Mouse (Mus musculus) stomach, embryonic 15.5 days (tissue): ENCODE results near the gene Prr29. TPM values are rescaled to one million over a fixed set of nuclear protein-coding genes. Genes with fewer than 3 reads are reported as not detected.
A peak's percentile ranks its signal among the peaks of the same experiment; 100 is the strongest.

Experiments used
- ATAC-seq: fragments of 200-750 bp; cut with Nextera tagmentation; 2 replicates; pipeline ENCODE4 v1.8.0; 2017; ENCODE audit warnings: low read depth, moderate number of reproducible peaks, moderate TSS enrichment; ENCODE audit not compliant: insufficient read depth, low FRiP score
- H3K27ac ChIP-seq: fragments of 300-500 bp; sonication (generic); 2 replicates; pipeline ENCODE4 v1.5.1; 2015; ENCODE audit warnings: mild to moderate bottlenecking, inconsistent platforms
- H3K27me3 ChIP-seq: fragments of 300-500 bp; sonication (generic); replicated peaks from 2 replicates; pipeline ENCODE4 v1.6.1; 2015; ENCODE audit warnings: inconsistent platforms
- H3K36me3 ChIP-seq: fragments of 300-500 bp; sonication (generic); 2 replicates; pipeline ENCODE4 v1.6.1; 2015; ENCODE audit warnings: inconsistent platforms
- H3K4me1 ChIP-seq: fragments of 300-500 bp; sonication (generic); 2 replicates; pipeline ENCODE4 v1.6.1; 2015; ENCODE audit warnings: inconsistent platforms
- H3K4me2 ChIP-seq: fragments of 300-500 bp; sonication (generic); 2 replicates; pipeline ENCODE4 v1.6.1; 2015; ENCODE audit warnings: mild to moderate bottlenecking, inconsistent platforms
- H3K4me3 ChIP-seq: fragments of 300-500 bp; sonication (generic); replicated peaks from 2 replicates; pipeline ENCODE4 v1.5.1; 2015; ENCODE audit warnings: inconsistent platforms
- H3K9ac ChIP-seq: fragments of 300-500 bp; sonication (generic); 2 replicates; pipeline ENCODE4 v1.6.1; 2015; ENCODE audit warnings: inconsistent platforms
- H3K9me3 ChIP-seq: fragments of 300-500 bp; sonication (generic); 2 replicates; pipeline ENCODE4 v1.6.1; 2016; ENCODE audit warnings: inconsistent platforms
- WGBS: fragments of 180-500 bp; shearing (Covaris S2); methylation state at CpG from one replicate; pipeline ENCODE4 v1.1.7; 2015; 5-methylcytosine and 5-hydroxymethylcytosine counted together
- polyA plus RNA-seq: library from polyadenylated mRNA; unstranded; fragments of >200 nt; fragmentation: Nextera tagmentation; extraction: Ambion mirVana; gene quantifications from 2 replicates; pipeline ENCODE4 v1.2.1, GENCODE M21; 2015

Gene Prr29
- polyA plus RNA-seq, 1 experiment from 2014 or later, result 0.31 TPM

- no peaks in the 10 kb centered on the region for H3K9me3 ChIP-seq
- H3K27me3 ChIP-seq, result no peaks in the 10 kb centered on the region; the same call in 1 of the 2 replicates
- H3K4me1 ChIP-seq, result 0 out of 2 replicates have a peak, but pooled peaks cover 4% of the 10 kb centered on the region
- 26% methylated on average over 5 of the region's 5 CpGs for WGBS
- no peak overlapping the region for H3K27ac ChIP-seq
- no peak for ATAC-seq
- H3K4me2 ChIP-seq, result no peak overlapping the region
- H3K36me3 ChIP-seq, result no peaks in the 10 kb centered on the region
- no peak overlapping the region for H3K4me3 ChIP-seq
- H3K9ac ChIP-seq, result no peak overlapping the region
Observed at GRCm38 (mm10) chr11:106359350-106359749, 5.9 kb upstream of the Prr29 start.

- peaks cover 13% of the 10 kb centered on the region for H3K4me1 ChIP-seq
- ATAC-seq, result no peak
- H3K4me2 ChIP-seq, result peak overlapping the region; percentile 13; the same call in 1 of the 2 replicates
- H3K4me3 ChIP-seq, result no peak overlapping the region
- no peak overlapping the region for H3K27ac ChIP-seq
- H3K9me3 ChIP-seq, result no peaks in the 10 kb centered on the region
- WGBS, result 12% methylated on average over 11 of the region's 11 CpGs
- H3K9ac ChIP-seq, result no peak overlapping the region
- H3K27me3 ChIP-seq, result no peaks in the 10 kb centered on the region
- H3K36me3 ChIP-seq, result no peaks in the 10 kb centered on the region
Observed at GRCm38 (mm10) chr11:106364712-106365111, 560 bp upstream of the Prr29 start.

- Histone ChIP-seq H3K4me3 (no peak overlapping the region), H3K4me2 (no peak overlapping the region), H3K27me3 (no peaks in the 10 kb centered on the region), H3K4me1 (peaks cover 13% of the 10 kb centered on the region), H3K9ac (no peak overlapping the region), H3K36me3 (no peaks in the 10 kb centered on the region), H3K27ac (no peak overlapping the region), H3K9me3 (no peaks in the 10 kb centered on the region)
- no peak for ATAC-seq
- 7% methylated on average over 3 of the region's 3 CpGs for WGBS
Observed at GRCm38 (mm10) chr11:106366316-106366715, 1.0 kb downstream of the Prr29 start.

GRCm38 (mm10) chr11:106373998-106374397 is 8.7 kb downstream of the Prr29 start:
- H3K9ac ChIP-seq, result no peak overlapping the region
- ATAC-seq, result no peak
- H3K4me2 ChIP-seq, result no peak overlapping the region
- no peak overlapping the region for H3K4me3 ChIP-seq
- no peaks in the 10 kb centered on the region for H3K9me3 ChIP-seq
- H3K36me3 ChIP-seq, result no peaks in the 10 kb centered on the region
- H3K4me1 ChIP-seq, result peaks cover 15% of the 10 kb centered on the region
- H3K27ac ChIP-seq, result 0 out of 2 replicates have a peak overlapping the region, but pooled peaks have one; percentile 18
- 43% methylated on average over 11 of the region's 11 CpGs for WGBS
- no peaks in the 10 kb centered on the region for H3K27me3 ChIP-seq

- peak; percentile 69 for ATAC-seq
- no peak overlapping the region for H3K9ac ChIP-seq
- 27% methylated on average over 9 of the region's 9 CpGs for WGBS
Observed at GRCm38 (mm10) chr11:106374559-106374958, 9.3 kb downstream of the Prr29 start.

GRCm38 (mm10) chr11:106374979-106375378 is 9.7 kb downstream of the Prr29 start:
- Histone ChIP-seq H3K9me3 (no peaks in the 10 kb centered on the region), H3K27ac (0 out of 2 replicates have a peak overlapping the region, but pooled peaks have one; percentile 26), H3K36me3 (no peaks in the 10 kb centered on the region), H3K27me3 (no peaks in the 10 kb centered on the region), H3K9ac (no peak overlapping the region), H3K4me3 (no peak overlapping the region), H3K4me2 (no peak overlapping the region), H3K4me1 (peaks cover 15% of the 10 kb centered on the region)
- peak; percentile 5; the same call in 1 of the 2 replicates for ATAC-seq
- WGBS, result 68% methylated on average over 5 of the region's 5 CpGs

More at GRCm38 (mm10) chr11:106374559-106374958, 9.3 kb downstream of the Prr29 start:
- no peak overlapping the region for H3K4me3 ChIP-seq
- 0 out of 2 replicates have a peak overlapping the region, but pooled peaks have one; percentile 26 for H3K27ac ChIP-seq
- H3K4me2 ChIP-seq, result no peak overlapping the region
- no peaks in the 10 kb centered on the region for H3K36me3 ChIP-seq
- H3K4me1 ChIP-seq, result peaks cover 15% of the 10 kb centered on the region
- H3K27me3 ChIP-seq, result no peaks in the 10 kb centered on the region
- H3K9me3 ChIP-seq, result no peaks in the 10 kb centered on the region

GRCm38 (mm10) chr11:106381011-106381410 is 15.7 kb downstream of the Prr29 start:
- Histone ChIP-seq H3K4me2 (peak overlapping the region; percentile 5; the same call in 1 of the 2 replicates), H3K27ac (no peak overlapping the region), H3K27me3 (no peaks in the 10 kb centered on the region), H3K9ac (no peak overlapping the region), H3K4me3 (no peak overlapping the region; the same call in 1 of the 2 replicates), H3K4me1 (no peaks in the 10 kb centered on the region), H3K36me3 (no peaks in the 10 kb centered on the region), H3K9me3 (no peaks in the 10 kb centered on the region)
- ATAC-seq, result no peak
- WGBS, result 77% methylated on average over 11 of the region's 11 CpGs

GRCm38 (mm10) chr11:106381883-106382282 is 16.6 kb downstream of the Prr29 start:
- H3K9me3 ChIP-seq, result no peaks in the 10 kb centered on the region
- H3K9ac ChIP-seq, result no peak overlapping the region
- H3K4me2 ChIP-seq, result no peak overlapping the region; the same call in 1 of the 2 replicates
- no peaks in the 10 kb centered on the region for H3K27me3 ChIP-seq
- no peaks in the 10 kb centered on the region for H3K36me3 ChIP-seq
- 74% methylated on average over 7 of the region's 7 CpGs for WGBS
- H3K4me1 ChIP-seq, result no peaks in the 10 kb centered on the region
- peak overlapping the region; percentile 13 for H3K4me3 ChIP-seq
- peak overlapping the region; percentile 37; the same call in 1 of the 2 replicates for H3K27ac ChIP-seq
- ATAC-seq, result no peak

GRCm38 (mm10) chr11:106382424-106382823 is 17.2 kb downstream of the Prr29 start:
- H3K27ac ChIP-seq, result peak overlapping the region; percentile 37; the same call in 1 of the 2 replicates
- H3K4me3 ChIP-seq, result peak overlapping the region; percentile 13; the same call in 1 of the 2 replicates
- H3K4me1 ChIP-seq, result no peaks in the 10 kb centered on the region
- no peaks in the 10 kb centered on the region for H3K9me3 ChIP-seq
- 58% methylated on average over 5 of the region's 5 CpGs for WGBS
- H3K27me3 ChIP-seq, result no peaks in the 10 kb centered on the region
- no peaks in the 10 kb centered on the region for H3K36me3 ChIP-seq
- ATAC-seq, result no peak
- no peak overlapping the region for H3K9ac ChIP-seq
- no peak overlapping the region for H3K4me2 ChIP-seq

GRCm38 (mm10) chr11:106383051-106383790 is 17.9 kb downstream of the Prr29 start:
- no peak for ATAC-seq
- Histone ChIP-seq H3K4me2 (no peak overlapping the region), H3K9ac (no peak overlapping the region), H3K9me3 (no peaks in the 10 kb centered on the region), H3K27me3 (no peaks in the 10 kb centered on the region), H3K36me3 (no peaks in the 10 kb centered on the region), H3K4me3 (no peak overlapping the region), H3K27ac (peak overlapping the region; percentile 38), H3K4me1 (no peaks in the 10 kb centered on the region)
- 73% methylated on average over 6 of the region's 6 CpGs for WGBS

GRCm38 (mm10) chr11:106386409-106386808 is 21.1 kb downstream of the Prr29 start:
- Histone ChIP-seq H3K4me3 (no peak overlapping the region), H3K27me3 (no peaks in the 10 kb centered on the region), H3K36me3 (no peaks in the 10 kb centered on the region), H3K27ac (no peak overlapping the region), H3K9me3 (no peaks in the 10 kb centered on the region), H3K4me2 (no peak overlapping the region), H3K9ac (no peak overlapping the region), H3K4me1 (0 out of 2 replicates have a peak, but pooled peaks cover 8% of the 10 kb centered on the region)
- ATAC-seq, result no peak
- WGBS, result 79% methylated on average over 3 of the region's 3 CpGs

- ATAC-seq, result no peak
- Histone ChIP-seq H3K27me3 (no peaks in the 10 kb centered on the region), H3K9me3 (no peaks in the 10 kb centered on the region), H3K4me3 (no peak overlapping the region), H3K4me1 (0 out of 2 replicates have a peak, but pooled peaks cover 8% of the 10 kb centered on the region), H3K9ac (no peak overlapping the region), H3K4me2 (no peak overlapping the region), H3K27ac (no peak overlapping the region), H3K36me3 (no peaks in the 10 kb centered on the region)
- 69% methylated on average over 6 of the region's 6 CpGs for WGBS
Observed at GRCm38 (mm10) chr11:106387020-106387419, 21.7 kb downstream of the Prr29 start.
